Mouse (Mus musculus): ENCODE data around the gene Magi1. TPM values are rescaled to one million over a fixed set of nuclear protein-coding genes. Genes with fewer than 3 reads are reported as not detected.
A peak's percentile ranks its signal among the peaks of the same experiment; 100 is the strongest.

Gene Magi1
- polyA plus RNA-seq, 1 experiment from 2014 or later, result 9.2 TPM

GRCm38 (mm10) chr6:94201940-94202339 lies 81.8 kb downstream of the Magi1 start:
- H3K9ac ChIP-seq (ENCODE audit: low read depth, low read length), result no peak overlapping the region
- ATAC-seq (replicated peaks; ENCODE audit: insufficient number of reproducible peaks, low FRiP score, low TSS enrichment), result no peak
- no peak overlapping the region for H3K4me2 ChIP-seq
- peaks cover 58% of the 10 kb centered on the region for H3K4me1 ChIP-seq (ENCODE audit: control insufficient read depth, insufficient read depth, low read length)
- no peak overlapping the region for H3K27ac ChIP-seq (ENCODE audit: low read depth, low read length)
- no peaks in the 10 kb centered on the region for H3K36me3 ChIP-seq (ENCODE audit: control insufficient read depth, insufficient read depth, low read length)
- no peak overlapping the region for H3K4me3 ChIP-seq (ENCODE audit: low read depth, low read length)
- no peaks in the 10 kb centered on the region for H3K27me3 ChIP-seq (ENCODE audit: control insufficient read depth, insufficient read depth, low read length)
- no peaks in the 10 kb centered on the region for H3K9me3 ChIP-seq (replicated peaks; ENCODE audit: control insufficient read depth, low read length)
- WGBS (ENCODE audit: insufficient replicate concordance), result 92% methylated on average over 2 of the region's 2 CpGs

- H3K9ac ChIP-seq (ENCODE audit: low read depth, low read length), result no peak overlapping the region
- H3K27me3 ChIP-seq (ENCODE audit: control insufficient read depth, insufficient read depth, low read length), result no peaks in the 10 kb centered on the region
- no peak overlapping the region for H3K4me2 ChIP-seq
- H3K4me3 ChIP-seq (ENCODE audit: low read depth, low read length), result no peak overlapping the region
- WGBS (ENCODE audit: insufficient replicate concordance), result 30% methylated on average over 3 of the region's 3 CpGs
- ATAC-seq (replicated peaks; ENCODE audit: insufficient number of reproducible peaks, low FRiP score, low TSS enrichment), result no peak
- H3K4me1 ChIP-seq (ENCODE audit: control insufficient read depth, insufficient read depth, low read length), result peaks cover 49% of the 10 kb centered on the region
- H3K9me3 ChIP-seq (replicated peaks; ENCODE audit: control insufficient read depth, low read length), result no peaks in the 10 kb centered on the region
- no peaks in the 10 kb centered on the region for H3K36me3 ChIP-seq (ENCODE audit: control insufficient read depth, insufficient read depth, low read length)
- H3K27ac ChIP-seq (ENCODE audit: low read depth, low read length), result 0 out of 2 replicates have a peak overlapping the region, but pooled peaks have one; percentile 7
Observed at GRCm38 (mm10) chr6:94200910-94201309, 82.8 kb downstream of the Magi1 start.

DNA sequence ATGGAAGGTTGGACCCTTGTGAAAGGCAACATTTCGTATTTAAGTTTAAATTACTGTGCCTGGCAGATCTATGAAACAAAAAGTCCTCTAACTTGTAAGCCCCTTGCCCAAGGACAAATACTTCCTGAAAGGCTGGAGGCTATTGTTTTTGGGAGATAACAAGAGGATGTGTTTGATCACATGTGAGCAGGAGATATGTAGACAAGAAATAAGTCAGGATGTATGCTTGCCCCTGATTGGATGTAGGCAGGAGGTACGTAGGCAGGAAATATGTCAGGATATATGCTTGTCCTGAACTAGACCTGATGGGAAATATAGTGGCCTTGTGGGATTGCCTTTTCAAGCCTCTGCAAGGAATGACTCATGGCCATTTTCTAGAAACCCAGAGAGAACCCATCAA lies 84.0 kb downstream of the Magi1 start:
- Histone ChIP-seq H3K4me3 (ENCODE audit: low read depth, low read length) (no peak overlapping the region), H3K27ac (ENCODE audit: low read depth, low read length) (no peak overlapping the region), H3K4me1 (ENCODE audit: control insufficient read depth, insufficient read depth, low read length) (peaks cover 45% of the 10 kb centered on the region), H3K9me3 (replicated peaks; ENCODE audit: control insufficient read depth, low read length) (no peaks in the 10 kb centered on the region), H3K9ac (ENCODE audit: low read depth, low read length) (no peak overlapping the region), H3K27me3 (ENCODE audit: control insufficient read depth, insufficient read depth, low read length) (no peaks in the 10 kb centered on the region), H3K36me3 (ENCODE audit: control insufficient read depth, insufficient read depth, low read length) (no peaks in the 10 kb centered on the region), H3K4me2 (no peak overlapping the region)
- no peak for ATAC-seq (replicated peaks; ENCODE audit: insufficient number of reproducible peaks, low FRiP score, low TSS enrichment)
- WGBS (ENCODE audit: insufficient replicate concordance), result 64% methylated on average over 2 of the region's 2 CpGs

- Histone ChIP-seq H3K36me3 (ENCODE audit: control insufficient read depth, insufficient read depth, low read length) (no peaks in the 10 kb centered on the region), H3K27ac (ENCODE audit: low read depth, low read length) (no peak overlapping the region), H3K27me3 (ENCODE audit: control insufficient read depth, insufficient read depth, low read length) (no peaks in the 10 kb centered on the region), H3K9ac (ENCODE audit: low read depth, low read length) (no peak overlapping the region), H3K4me1 (ENCODE audit: control insufficient read depth, insufficient read depth, low read length) (peaks cover 27% of the 10 kb centered on the region), H3K4me3 (ENCODE audit: low read depth, low read length) (no peak overlapping the region), H3K4me2 (no peak overlapping the region), H3K9me3 (replicated peaks; ENCODE audit: control insufficient read depth, low read length) (no peaks in the 10 kb centered on the region)
- 77% methylated on average over 1 of the region's 1 CpGs for WGBS (ENCODE audit: insufficient replicate concordance)
- ATAC-seq (replicated peaks; ENCODE audit: insufficient number of reproducible peaks, low FRiP score, low TSS enrichment), result no peak
Observed at GRCm38 (mm10) chr6:94197831-94198230, 85.9 kb downstream of the Magi1 start.

GRCm38 (mm10) chr6:94195303-94195911 lies 88.3 kb downstream of the Magi1 start:
- Histone ChIP-seq H3K4me3 (ENCODE audit: low read depth, low read length) (no peak overlapping the region), H3K4me2 (no peak overlapping the region), H3K9ac (ENCODE audit: low read depth, low read length) (no peak overlapping the region), H3K9me3 (replicated peaks; ENCODE audit: control insufficient read depth, low read length) (no peaks in the 10 kb centered on the region), H3K27me3 (ENCODE audit: control insufficient read depth, insufficient read depth, low read length) (no peaks in the 10 kb centered on the region), H3K4me1 (ENCODE audit: control insufficient read depth, insufficient read depth, low read length) (peaks cover 24% of the 10 kb centered on the region), H3K27ac (ENCODE audit: low read depth, low read length) (no peak overlapping the region), H3K36me3 (ENCODE audit: control insufficient read depth, insufficient read depth, low read length) (no peaks in the 10 kb centered on the region)
- no peak for ATAC-seq (replicated peaks; ENCODE audit: insufficient number of reproducible peaks, low FRiP score, low TSS enrichment)
- 81% methylated on average over 14 of the region's 14 CpGs for WGBS (ENCODE audit: insufficient replicate concordance)

- H3K36me3 ChIP-seq (ENCODE audit: control insufficient read depth, insufficient read depth, low read length), result no peaks in the 10 kb centered on the region
- H3K27ac ChIP-seq (ENCODE audit: low read depth, low read length), result peak overlapping the region; percentile 29; the same call in 1 of the 2 replicates
- H3K4me1 ChIP-seq (ENCODE audit: control insufficient read depth, insufficient read depth, low read length), result peaks cover 45% of the 10 kb centered on the region
- H3K9ac ChIP-seq (ENCODE audit: low read depth, low read length), result no peak overlapping the region
- ATAC-seq (replicated peaks; ENCODE audit: insufficient number of reproducible peaks, low FRiP score, low TSS enrichment), result no peak
- no peaks in the 10 kb centered on the region for H3K27me3 ChIP-seq (ENCODE audit: control insufficient read depth, insufficient read depth, low read length)
- H3K9me3 ChIP-seq (replicated peaks; ENCODE audit: control insufficient read depth, low read length), result no peaks in the 10 kb centered on the region
- H3K4me3 ChIP-seq (ENCODE audit: low read depth, low read length), result no peak overlapping the region
- H3K4me2 ChIP-seq, result no peak overlapping the region
- 66% methylated on average over 5 of the region's 5 CpGs for WGBS (ENCODE audit: insufficient replicate concordance)
Observed at GRCm38 (mm10) chr6:94190830-94191229, 92.9 kb downstream of the Magi1 start.

GRCm38 (mm10) chr6:94189379-94189778 lies 94.3 kb downstream of the Magi1 start:
- H3K9ac ChIP-seq (ENCODE audit: low read depth, low read length), result no peak overlapping the region
- H3K27ac ChIP-seq (ENCODE audit: low read depth, low read length), result no peak overlapping the region
- no peaks in the 10 kb centered on the region for H3K9me3 ChIP-seq (replicated peaks; ENCODE audit: control insufficient read depth, low read length)
- ATAC-seq (replicated peaks; ENCODE audit: insufficient number of reproducible peaks, low FRiP score, low TSS enrichment), result no peak
- no peak overlapping the region for H3K4me2 ChIP-seq
- no peaks in the 10 kb centered on the region for H3K36me3 ChIP-seq (ENCODE audit: control insufficient read depth, insufficient read depth, low read length)
- 57% methylated on average over 5 of the region's 5 CpGs for WGBS (ENCODE audit: insufficient replicate concordance)
- no peaks in the 10 kb centered on the region for H3K27me3 ChIP-seq (ENCODE audit: control insufficient read depth, insufficient read depth, low read length)
- H3K4me1 ChIP-seq (ENCODE audit: control insufficient read depth, insufficient read depth, low read length), result peaks cover 50% of the 10 kb centered on the region
- H3K4me3 ChIP-seq (ENCODE audit: low read depth, low read length), result no peak overlapping the region

DNA sequence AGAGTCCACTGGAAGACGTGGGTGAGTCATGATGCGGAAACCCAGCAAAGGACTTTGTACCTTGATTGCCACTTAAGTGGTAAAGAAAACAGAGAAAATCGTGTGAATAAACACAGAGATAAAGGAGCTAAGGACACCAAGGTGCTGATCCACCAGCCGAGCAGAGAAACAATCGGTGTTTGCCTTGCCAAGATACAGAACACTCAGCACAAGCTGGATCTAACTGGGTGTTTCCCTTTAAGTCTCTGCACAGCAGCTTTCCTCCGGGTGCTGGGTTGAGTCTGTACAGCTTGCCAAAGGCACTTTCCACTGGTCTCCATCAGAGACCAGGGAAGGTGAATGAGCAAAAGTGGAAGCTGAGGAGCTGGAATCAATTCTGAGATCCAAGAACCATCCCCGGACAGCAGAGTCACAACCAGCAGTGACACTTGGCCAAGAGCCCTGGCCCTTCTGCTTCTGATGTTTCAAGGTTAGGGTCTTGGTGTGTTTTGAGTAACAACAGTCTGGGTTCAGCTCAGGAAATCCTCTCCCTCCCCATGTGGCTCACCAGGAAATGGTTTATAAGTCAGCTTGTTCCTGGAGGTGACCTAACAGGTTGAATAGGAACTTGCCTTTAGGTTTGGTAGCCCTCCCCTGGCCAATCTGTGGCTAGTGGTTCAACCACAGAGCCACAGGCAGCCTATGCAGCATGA lies 96.9 kb downstream of the Magi1 start:
- Histone ChIP-seq H3K4me3 (ENCODE audit: low read depth, low read length) (no peak overlapping the region), H3K9me3 (replicated peaks; ENCODE audit: control insufficient read depth, low read length) (no peaks in the 10 kb centered on the region), H3K27ac (ENCODE audit: low read depth, low read length) (peak overlapping the region; percentile 50), H3K36me3 (ENCODE audit: control insufficient read depth, insufficient read depth, low read length) (no peaks in the 10 kb centered on the region), H3K4me1 (ENCODE audit: control insufficient read depth, insufficient read depth, low read length) (peaks cover 76% of the 10 kb centered on the region), H3K4me2 (peak overlapping the region; percentile 14; the same call in 1 of the 2 replicates), H3K27me3 (ENCODE audit: control insufficient read depth, insufficient read depth, low read length) (no peaks in the 10 kb centered on the region), H3K9ac (ENCODE audit: low read depth, low read length) (no peak overlapping the region)
- WGBS (ENCODE audit: insufficient replicate concordance), result 40% methylated on average over 7 of the region's 7 CpGs
- no peak for ATAC-seq (replicated peaks; ENCODE audit: insufficient number of reproducible peaks, low FRiP score, low TSS enrichment)

GRCm38 (mm10) chr6:94184268-94184667 lies 99.4 kb downstream of the Magi1 start:
- peaks cover 56% of the 10 kb centered on the region for H3K4me1 ChIP-seq (ENCODE audit: control insufficient read depth, insufficient read depth, low read length)
- H3K4me3 ChIP-seq (ENCODE audit: low read depth, low read length), result no peak overlapping the region
- no peak overlapping the region for H3K4me2 ChIP-seq
- no peak overlapping the region for H3K9ac ChIP-seq (ENCODE audit: low read depth, low read length)
- ATAC-seq (replicated peaks; ENCODE audit: insufficient number of reproducible peaks, low FRiP score, low TSS enrichment), result no peak
- WGBS (ENCODE audit: insufficient replicate concordance), result 80% methylated on average over 4 of the region's 4 CpGs
- H3K27me3 ChIP-seq (ENCODE audit: control insufficient read depth, insufficient read depth, low read length), result no peaks in the 10 kb centered on the region
- 0 out of 2 replicates have a peak overlapping the region, but pooled peaks have one; percentile 60 for H3K27ac ChIP-seq (ENCODE audit: low read depth, low read length)
- H3K9me3 ChIP-seq (replicated peaks; ENCODE audit: control insufficient read depth, low read length), result no peaks in the 10 kb centered on the region
- H3K36me3 ChIP-seq (ENCODE audit: control insufficient read depth, insufficient read depth, low read length), result no peaks in the 10 kb centered on the region
